Mouse (Mus musculus) embryonic facial prominence, embryonic 13.5 days (tissue): ENCODE data around the gene Esrp2. TPM values are rescaled to one million over a fixed set of nuclear protein-coding genes. Genes with fewer than 3 reads are reported as not detected.

ENCODE experiments used
- ATAC-seq: fragments of 200-750 bp; cut with Nextera tagmentation; 2 replicates; pipeline ENCODE4 v1.8.0; 2017; ENCODE audit warnings: low read depth; ENCODE audit not compliant: insufficient number of reproducible peaks, insufficient read depth, low FRiP score, low TSS enrichment
- H3K27ac ChIP-seq: fragments of 300-500 bp; sonication (generic); 2 replicates; pipeline ENCODE4 v1.5.1; 2015; ENCODE audit warnings: moderate library complexity, mild to moderate bottlenecking, inconsistent platforms
- H3K27me3 ChIP-seq: fragments of 300-500 bp; sonication (generic); 2 replicates; pipeline ENCODE4 v1.6.1; 2015; ENCODE audit warnings: mild to moderate bottlenecking, inconsistent platforms
- H3K36me3 ChIP-seq: fragments of 300-500 bp; sonication (generic); 2 replicates; pipeline ENCODE4 v1.6.1; 2015; ENCODE audit warnings: mild to moderate bottlenecking, inconsistent platforms
- H3K4me1 ChIP-seq: fragments of 300-500 bp; sonication (generic); 2 replicates; pipeline ENCODE4 v1.6.1; 2015; ENCODE audit warnings: inconsistent platforms
- H3K4me2 ChIP-seq: fragments of 300-500 bp; sonication (generic); 2 replicates; pipeline ENCODE4 v1.6.1; 2015; ENCODE audit warnings: moderate library complexity, mild to moderate bottlenecking, inconsistent platforms
- H3K4me3 ChIP-seq: fragments of 300-500 bp; sonication (generic); 2 replicates; pipeline ENCODE4 v1.5.1; 2015; ENCODE audit warnings: mild to moderate bottlenecking, inconsistent platforms
- H3K9ac ChIP-seq: fragments of 300-500 bp; sonication (generic); 2 replicates; pipeline ENCODE4 v1.6.1; 2015; ENCODE audit warnings: mild to moderate bottlenecking, inconsistent platforms
- H3K9me3 ChIP-seq: fragments of 300-500 bp; sonication (generic); 2 replicates; pipeline ENCODE4 v1.6.1; 2016; ENCODE audit warnings: inconsistent platforms
- WGBS: fragments of 180-500 bp; shearing (Covaris S2); methylation state at CpG from one replicate; pipeline ENCODE4 v1.1.7; 2015; ENCODE audit warnings: mixed read lengths; 5-methylcytosine and 5-hydroxymethylcytosine counted together
- polyA plus RNA-seq: library from polyadenylated mRNA; unstranded; fragments of >200 nt; fragmentation: Nextera tagmentation; extraction: Ambion mirVana; gene quantifications from 2 replicates; pipeline ENCODE4 v1.2.1, GENCODE M21; 2015

Gene Esrp2
- polyA plus RNA-seq, 1 experiment from 2014 or later, result 25.9 TPM

- H3K9ac ChIP-seq, result no peak overlapping the region
- no peak overlapping the region for H3K4me3 ChIP-seq
- no peak for ATAC-seq
- 85% methylated on average over 4 of the region's 4 CpGs for WGBS
- H3K4me1 ChIP-seq, result peaks cover 8% of the 10 kb centered on the region
- no peak overlapping the region for H3K27ac ChIP-seq
- H3K27me3 ChIP-seq, result no peaks in the 10 kb centered on the region
- H3K9me3 ChIP-seq, result no peaks in the 10 kb centered on the region
- no peaks in the 10 kb centered on the region for H3K36me3 ChIP-seq
- no peak overlapping the region for H3K4me2 ChIP-seq
Observed at GRCm38 (mm10) chr8:106146014-106146413, 9.2 kb upstream of the Esrp2 start.

GRCm38 (mm10) chr8:106145331-106145730, 8.6 kb upstream of the Esrp2 start:
- Histone ChIP-seq H3K27me3 (no peaks in the 10 kb centered on the region), H3K36me3 (no peaks in the 10 kb centered on the region), H3K27ac (no peak overlapping the region), H3K9ac (no peak overlapping the region), H3K4me1 (peaks cover 3% of the 10 kb centered on the region; the same call in 1 of the 2 replicates), H3K4me3 (no peak overlapping the region), H3K9me3 (no peaks in the 10 kb centered on the region), H3K4me2 (no peak overlapping the region)
- no peak for ATAC-seq
- 92% methylated on average over 2 of the region's 2 CpGs for WGBS

GRCm38 (mm10) chr8:106140769-106141168, 4.0 kb upstream of the Esrp2 start:
- Histone ChIP-seq H3K27ac (no peak overlapping the region), H3K4me1 (peaks cover 21% of the 10 kb centered on the region), H3K27me3 (peaks cover 28% of the 10 kb centered on the region), H3K36me3 (no peaks in the 10 kb centered on the region), H3K4me2 (no peak overlapping the region), H3K9me3 (no peaks in the 10 kb centered on the region), H3K4me3 (no peak overlapping the region), H3K9ac (no peak overlapping the region)
- 15% methylated on average over 13 of the region's 13 CpGs for WGBS
- no peak for ATAC-seq

GRCm38 (mm10) chr8:106140191-106140590, 3.4 kb upstream of the Esrp2 start:
- ATAC-seq, result no peak
- no peak overlapping the region for H3K27ac ChIP-seq
- H3K27me3 ChIP-seq, result peaks cover 34% of the 10 kb centered on the region
- no peaks in the 10 kb centered on the region for H3K9me3 ChIP-seq
- no peak overlapping the region for H3K4me2 ChIP-seq
- H3K9ac ChIP-seq, result no peak overlapping the region
- peaks cover 27% of the 10 kb centered on the region for H3K4me1 ChIP-seq
- 62% methylated on average over 5 of the region's 5 CpGs for WGBS
- no peak overlapping the region for H3K4me3 ChIP-seq
- H3K36me3 ChIP-seq, result no peaks in the 10 kb centered on the region

- H3K4me2 ChIP-seq, result peak overlapping the region; percentile 84
- H3K9ac ChIP-seq, result peak overlapping the region; percentile 68
- H3K27me3 ChIP-seq, result peaks cover 49% of the 10 kb centered on the region
- H3K36me3 ChIP-seq, result no peaks in the 10 kb centered on the region
- H3K27ac ChIP-seq, result peak overlapping the region; percentile 62; the same call in 1 of the 2 replicates
- 20% methylated on average over 7 of the region's 7 CpGs for WGBS
- peaks cover 30% of the 10 kb centered on the region for H3K4me1 ChIP-seq
- H3K4me3 ChIP-seq, result peak overlapping the region; percentile 54
- ATAC-seq, result no peak
- no peaks in the 10 kb centered on the region for H3K9me3 ChIP-seq
Observed at GRCm38 (mm10) chr8:106138616-106139015, 1.8 kb upstream of the Esrp2 start.

- Histone ChIP-seq H3K9me3 (no peaks in the 10 kb centered on the region), H3K27me3 (peaks cover 56% of the 10 kb centered on the region), H3K36me3 (peaks cover 2% of the 10 kb centered on the region), H3K9ac (peak overlapping the region; percentile 68), H3K4me2 (peak overlapping the region; percentile 84), H3K27ac (peak overlapping the region; percentile 62), H3K4me3 (peak overlapping the region; percentile 54), H3K4me1 (peaks cover 30% of the 10 kb centered on the region)
- no peak for ATAC-seq
- WGBS, result under 1% methylated on average over 24 of the region's 24 CpGs
Observed at GRCm38 (mm10) chr8:106137906-106138477, 1.2 kb upstream of the Esrp2 start.

GRCm38 (mm10) chr8:106137218-106137905, 588 bp upstream of the Esrp2 start:
- Histone ChIP-seq H3K4me2 (peak overlapping the region; percentile 84), H3K9ac (peak overlapping the region; percentile 68), H3K4me1 (peaks cover 30% of the 10 kb centered on the region), H3K9me3 (no peaks in the 10 kb centered on the region), H3K4me3 (peak overlapping the region; percentile 54), H3K27ac (peak overlapping the region; percentile 62; the same call in 1 of the 2 replicates), H3K27me3 (peaks cover 62% of the 10 kb centered on the region), H3K36me3 (peaks cover 8% of the 10 kb centered on the region)
- ATAC-seq, result no peak
- 4% methylated on average over 22 of the region's 22 CpGs for WGBS

- Histone ChIP-seq H3K36me3 (peaks cover 25% of the 10 kb centered on the region), H3K4me3 (peak overlapping the region; percentile 54), H3K9me3 (no peaks in the 10 kb centered on the region), H3K27ac (peak overlapping the region; percentile 73), H3K4me2 (peak overlapping the region; percentile 84), H3K9ac (peak overlapping the region; percentile 68), H3K4me1 (peaks cover 30% of the 10 kb centered on the region), H3K27me3 (peaks cover 62% of the 10 kb centered on the region)
- WGBS, result 3% methylated on average over 19 of the region's 19 CpGs
- ATAC-seq, result no peak
Observed at GRCm38 (mm10) chr8:106135672-106136071, 1.1 kb downstream of the Esrp2 start.

- H3K4me3 ChIP-seq, result peak overlapping the region; percentile 54
- H3K4me2 ChIP-seq, result peak overlapping the region; percentile 84
- peak overlapping the region; percentile 68; the same call in 1 of the 2 replicates for H3K9ac ChIP-seq
- peak overlapping the region; percentile 73 for H3K27ac ChIP-seq
- WGBS, result 15% methylated on average over 14 of the region's 14 CpGs
- H3K27me3 ChIP-seq, result peaks cover 62% of the 10 kb centered on the region
- peak; percentile 60 for ATAC-seq
- H3K9me3 ChIP-seq, result no peaks in the 10 kb centered on the region
- H3K36me3 ChIP-seq, result peaks cover 32% of the 10 kb centered on the region
- peaks cover 30% of the 10 kb centered on the region for H3K4me1 ChIP-seq
Observed at GRCm38 (mm10) chr8:106134751-106135571, 1.8 kb downstream of the Esrp2 start.

GRCm38 (mm10) chr8:106133946-106134345, 2.8 kb downstream of the Esrp2 start:
- Histone ChIP-seq H3K27ac (peak overlapping the region; percentile 40; the same call in 1 of the 2 replicates), H3K4me3 (0 out of 2 replicates have a peak overlapping the region, but pooled peaks have one; percentile 3), H3K4me2 (peak overlapping the region; percentile 84; the same call in 1 of the 2 replicates), H3K27me3 (peaks cover 59% of the 10 kb centered on the region), H3K36me3 (peaks cover 41% of the 10 kb centered on the region), H3K9me3 (no peaks in the 10 kb centered on the region), H3K9ac (no peak overlapping the region), H3K4me1 (peaks cover 30% of the 10 kb centered on the region)
- ATAC-seq, result no peak
- 73% methylated on average over 6 of the region's 6 CpGs for WGBS

GRCm38 (mm10) chr8:106133526-106133925, 3.2 kb downstream of the Esrp2 start:
- 72% methylated on average over 13 of the region's 13 CpGs for WGBS
- H3K36me3 ChIP-seq, result peaks cover 45% of the 10 kb centered on the region
- peak overlapping the region; percentile 84; the same call in 1 of the 2 replicates for H3K4me2 ChIP-seq

More at GRCm38 (mm10) chr8:106133526-106133925, 3.2 kb downstream of the Esrp2 start:
- no peak overlapping the region for H3K27ac ChIP-seq
- H3K9me3 ChIP-seq, result no peaks in the 10 kb centered on the region
- H3K4me1 ChIP-seq, result peaks cover 30% of the 10 kb centered on the region
- ATAC-seq, result no peak
- no peak overlapping the region for H3K9ac ChIP-seq
- H3K27me3 ChIP-seq, result peaks cover 59% of the 10 kb centered on the region
- H3K4me3 ChIP-seq, result no peak overlapping the region
